Mouse (Mus musculus): ENCODE data around the gene Dffa. TPM values are rescaled to one million over a fixed set of nuclear protein-coding genes. Genes with fewer than 3 reads are reported as not detected.

Gene Dffa
- polyA plus RNA-seq (2015; fragmentation: Nextera tagmentation; extraction: Ambion mirVana) = 30.5 and 32.5 TPM in 2 replicates

DNA sequence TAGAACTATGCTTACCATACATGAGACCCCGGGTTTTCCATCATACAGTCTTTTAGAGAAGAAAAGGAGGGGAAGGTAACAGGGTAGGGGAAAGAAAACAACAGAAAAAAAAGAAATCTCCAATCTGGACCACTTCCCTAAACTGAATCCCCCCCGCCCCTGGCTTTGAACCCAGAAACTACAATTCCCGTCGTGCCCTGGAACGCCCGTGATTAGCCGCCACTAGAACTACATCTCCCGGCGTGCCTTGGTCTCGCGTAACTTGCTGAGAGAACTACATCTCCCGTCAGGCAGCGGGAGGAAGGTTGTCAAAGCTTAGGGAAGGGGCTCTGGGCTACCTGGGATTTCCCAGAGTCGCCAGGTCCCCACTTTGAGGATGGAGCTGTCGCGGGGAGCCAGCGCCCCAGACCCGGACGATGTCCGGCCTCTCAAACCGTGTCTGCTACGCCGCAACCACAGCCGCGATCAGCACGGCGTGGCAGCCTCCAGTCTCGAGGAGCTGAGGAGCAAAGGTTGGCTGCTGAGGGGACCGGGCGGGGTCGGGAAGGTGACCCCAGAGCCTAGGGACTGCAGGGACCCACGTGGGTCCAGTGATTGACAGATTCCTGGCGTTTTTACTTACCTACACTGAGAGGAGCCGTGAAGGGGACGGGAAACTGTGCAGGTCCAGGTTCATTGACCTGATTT is at the start of gene Dffa:
TSS of gene Dffa (plus strand) at position 272 of the 687 bp plus-strand sequence.
- peak within 1 kb of the TSS; percentile 94 for H3K4me2 ChIP-seq
- no peak within 1 kb of the TSS for H3K27ac ChIP-seq
- under 1% methylated on average over 35 of the region's 35 CpGs for WGBS

DNA sequence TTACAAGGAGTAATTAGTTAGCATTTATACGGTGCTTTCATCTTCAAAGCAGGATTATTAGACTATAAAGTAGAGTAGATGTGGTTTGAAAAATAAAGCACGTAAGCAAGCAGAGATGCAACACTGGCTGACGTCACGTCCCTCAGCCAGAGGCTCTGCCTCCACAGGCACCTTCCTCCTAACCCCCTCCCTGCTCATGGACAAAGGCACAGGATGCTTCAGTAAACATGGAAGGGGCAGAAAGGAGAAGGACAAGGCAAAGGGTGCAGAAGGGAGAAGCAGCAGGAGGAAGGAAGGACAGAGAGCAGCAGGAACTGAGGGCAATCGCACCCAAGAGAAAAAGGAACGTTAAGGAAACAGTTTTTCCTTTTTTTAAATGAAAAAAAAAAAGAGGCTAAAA is 48.1 kb upstream of the Dffa start:
- Histone ChIP-seq H3K9ac (no peak overlapping the region), H3K4me2 (no peak overlapping the region), H3K4me3 (no peak overlapping the region), H3K27me3 (peaks cover under 1% of the 10 kb centered on the region), H3K9me3 (no peaks in the 10 kb centered on the region), H3K27ac (no peak overlapping the region), H3K36me3 (no peaks in the 10 kb centered on the region), H3K4me1 (peaks cover 47% of the 10 kb centered on the region)
- 60% methylated on average over 6 of the region's 6 CpGs for WGBS
- ATAC-seq (ENCODE audit: insufficient number of reproducible peaks, insufficient read depth, low FRiP score, low TSS enrichment, low read depth) = no peak

More for the DNA sequence above, at the start of gene Dffa:
- no peaks in the 10 kb centered on the region for H3K27me3 ChIP-seq
- no peaks in the 10 kb centered on the region for H3K9me3 ChIP-seq
- ATAC-seq (ENCODE audit: insufficient number of reproducible peaks, insufficient read depth, low FRiP score, low TSS enrichment, low read depth) = peak; percentile 75
- peaks cover 24% of the 10 kb centered on the region for H3K36me3 ChIP-seq
- peak within 1 kb of the TSS; percentile 75 for H3K4me3 ChIP-seq
- peaks cover 8% of the 10 kb centered on the region for H3K4me1 ChIP-seq
- H3K9ac ChIP-seq = peak within 1 kb of the TSS; percentile 92

DNA sequence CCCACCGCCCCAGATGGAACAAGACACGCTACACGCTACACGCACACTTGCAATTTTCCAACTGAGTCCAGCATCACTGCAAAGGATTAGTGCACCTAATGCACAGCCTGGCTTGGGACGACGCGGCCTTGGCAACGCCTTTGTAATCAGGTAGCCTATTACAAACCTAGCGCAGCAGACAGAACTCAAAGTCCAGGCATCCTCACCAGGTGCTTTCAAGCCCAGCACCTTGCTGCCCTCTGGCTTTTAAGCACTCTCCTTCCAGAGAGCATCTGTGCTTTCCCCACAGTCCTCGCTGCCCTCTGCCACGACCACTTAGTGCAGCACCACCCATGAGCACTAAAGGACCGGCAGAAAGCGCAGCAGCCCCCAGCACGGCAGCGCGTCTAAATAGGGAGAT is 47.0 kb upstream of the Dffa start:
- no peaks in the 10 kb centered on the region for H3K36me3 ChIP-seq
- no peak for ATAC-seq (ENCODE audit: insufficient number of reproducible peaks, insufficient read depth, low FRiP score, low TSS enrichment, low read depth)
- peaks cover 53% of the 10 kb centered on the region for H3K4me1 ChIP-seq
- no peak overlapping the region for H3K4me3 ChIP-seq
- no peak overlapping the region; the same call in 1 of the 2 replicates for H3K27ac ChIP-seq
- H3K4me2 ChIP-seq = 0 out of 2 replicates have a peak overlapping the region, but pooled peaks have one; percentile 2
- 71% methylated on average over 16 of the region's 16 CpGs for WGBS
- H3K9ac ChIP-seq = 0 out of 2 replicates have a peak overlapping the region, but pooled peaks have one; percentile 27
- no peaks in the 10 kb centered on the region for H3K9me3 ChIP-seq
- H3K27me3 ChIP-seq = no peaks in the 10 kb centered on the region; the same call in 1 of the 2 replicates

DNA sequence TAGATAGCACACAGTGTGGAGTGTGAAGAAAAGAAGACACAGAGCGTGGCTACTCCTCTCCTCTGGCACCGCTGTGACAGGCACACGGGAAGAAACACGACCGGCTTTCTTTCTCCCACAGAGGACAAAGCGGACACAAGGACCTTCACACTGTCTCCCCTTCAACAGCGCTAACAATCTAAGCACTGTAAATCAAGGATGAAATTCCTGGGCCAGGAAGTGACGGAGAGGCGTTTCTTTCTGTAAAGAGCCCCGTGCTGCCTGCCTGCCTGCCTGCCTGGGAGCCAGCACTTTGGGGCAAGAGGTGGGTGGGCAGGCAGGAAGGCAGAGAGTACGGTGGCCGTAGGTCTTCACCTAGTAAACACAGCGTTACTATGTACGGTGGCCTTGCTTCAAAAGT is 46.5 kb upstream of the Dffa start:
- 0 out of 2 replicates have a peak overlapping the region, but pooled peaks have one; percentile 2 for H3K4me2 ChIP-seq
- H3K4me3 ChIP-seq = no peak overlapping the region
- 38% methylated on average over 14 of the region's 14 CpGs for WGBS
- H3K27me3 ChIP-seq = no peaks in the 10 kb centered on the region; the same call in 1 of the 2 replicates
- H3K9me3 ChIP-seq = no peaks in the 10 kb centered on the region
- peak overlapping the region; percentile 74; the same call in 1 of the 2 replicates for H3K27ac ChIP-seq
- ATAC-seq (ENCODE audit: insufficient number of reproducible peaks, insufficient read depth, low FRiP score, low TSS enrichment, low read depth) = no peak
- no peaks in the 10 kb centered on the region for H3K36me3 ChIP-seq
- peaks cover 55% of the 10 kb centered on the region for H3K4me1 ChIP-seq
- H3K9ac ChIP-seq = 0 out of 2 replicates have a peak overlapping the region, but pooled peaks have one; percentile 11

DNA sequence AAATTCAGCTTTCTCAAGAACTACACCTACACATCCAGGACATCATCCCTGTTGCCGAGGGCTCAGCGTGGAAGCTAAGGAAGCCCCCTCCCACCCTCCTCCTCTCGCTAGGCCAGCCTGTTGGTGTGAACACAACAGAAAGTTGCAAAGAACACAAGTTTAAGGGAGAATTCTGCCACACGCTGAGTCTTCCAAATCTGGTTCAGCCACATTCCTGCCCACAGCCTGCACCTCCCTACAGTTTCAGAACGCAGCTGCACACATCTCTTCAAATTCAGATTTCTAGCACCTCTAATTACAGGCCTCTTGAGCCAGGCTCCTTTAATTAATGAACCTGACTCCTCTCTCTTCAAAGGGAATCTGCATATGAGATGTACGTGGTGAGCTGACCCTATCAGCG is 45.6 kb upstream of the Dffa start:
- Histone ChIP-seq H3K4me1 (peaks cover 63% of the 10 kb centered on the region), H3K36me3 (no peaks in the 10 kb centered on the region), H3K4me3 (no peak overlapping the region), H3K9ac (0 out of 2 replicates have a peak overlapping the region, but pooled peaks have one; percentile 11), H3K4me2 (peak overlapping the region; percentile 21), H3K27me3 (no peaks in the 10 kb centered on the region; the same call in 1 of the 2 replicates), H3K27ac (peak overlapping the region; percentile 74), H3K9me3 (no peaks in the 10 kb centered on the region)
- 54% methylated on average over 7 of the region's 7 CpGs for WGBS
- ATAC-seq (ENCODE audit: insufficient number of reproducible peaks, insufficient read depth, low FRiP score, low TSS enrichment, low read depth) = no peak

DNA sequence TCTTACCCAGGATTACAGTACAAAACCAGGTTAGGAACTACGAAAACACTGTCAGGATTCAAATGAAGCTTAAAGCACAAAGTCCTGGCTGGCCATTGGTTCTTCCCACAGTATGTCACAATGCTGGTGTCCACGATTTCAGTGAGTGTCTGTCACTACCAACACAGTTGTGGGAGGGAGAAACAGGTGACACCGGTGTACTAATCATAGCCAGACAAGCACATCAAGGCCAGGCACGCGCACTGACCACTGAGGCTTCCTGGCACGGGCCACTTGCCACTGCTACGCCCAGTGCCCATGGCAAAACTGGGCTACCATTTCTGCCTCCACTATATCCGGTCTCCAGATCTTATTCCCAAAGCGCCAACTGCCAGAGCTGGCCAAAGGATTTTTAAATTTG is 44.2 kb upstream of the Dffa start:
- H3K4me2 ChIP-seq = no peak overlapping the region
- H3K27me3 ChIP-seq = no peaks in the 10 kb centered on the region; the same call in 1 of the 2 replicates
- no peak overlapping the region for H3K4me3 ChIP-seq
- peaks cover 60% of the 10 kb centered on the region for H3K4me1 ChIP-seq
- no peak overlapping the region for H3K9ac ChIP-seq
- no peaks in the 10 kb centered on the region for H3K9me3 ChIP-seq
- WGBS = 85% methylated on average over 9 of the region's 9 CpGs
- H3K27ac ChIP-seq = no peak overlapping the region
- no peaks in the 10 kb centered on the region for H3K36me3 ChIP-seq
- no peak for ATAC-seq (ENCODE audit: insufficient number of reproducible peaks, insufficient read depth, low FRiP score, low TSS enrichment, low read depth)

DNA sequence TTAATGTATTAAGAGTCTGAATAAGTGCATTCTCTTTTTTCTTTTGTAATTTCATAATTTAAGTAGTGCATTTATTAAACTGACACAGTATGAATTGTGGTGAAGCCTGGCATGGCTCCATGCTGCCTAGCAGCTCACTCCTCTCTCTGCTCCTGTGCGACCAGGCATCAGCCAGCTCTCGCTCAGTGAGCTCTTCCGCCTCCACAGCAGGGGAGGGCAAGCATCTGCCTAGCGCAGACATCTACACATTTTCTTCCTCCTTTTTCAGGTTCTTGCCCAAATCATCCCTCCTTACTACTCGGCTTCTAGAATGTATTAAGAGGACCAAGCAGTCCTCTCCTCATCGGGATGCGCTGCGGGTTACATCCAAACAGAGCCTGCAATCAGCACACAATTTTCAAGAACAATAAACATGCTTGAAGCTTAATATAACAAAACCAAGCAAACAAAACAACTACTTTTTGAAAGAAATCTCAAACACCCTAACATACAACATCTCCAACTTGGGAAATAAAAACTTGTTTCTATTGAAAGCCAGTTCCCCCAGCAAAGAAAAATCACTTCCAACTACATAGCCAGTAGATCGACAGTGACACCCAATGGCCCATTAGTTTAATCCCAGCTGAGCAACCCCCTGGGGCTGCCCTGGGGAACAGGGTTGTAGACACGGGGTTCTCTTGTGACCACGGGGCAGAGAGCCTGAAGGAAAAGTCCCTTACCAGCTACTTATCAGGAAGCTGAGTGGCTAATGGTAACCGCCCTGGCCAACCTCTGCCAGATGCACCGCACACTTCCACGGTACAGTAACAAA is 43.1 kb upstream of the Dffa start:
- Histone ChIP-seq H3K4me1 (peaks cover 53% of the 10 kb centered on the region), H3K27me3 (no peaks in the 10 kb centered on the region; the same call in 1 of the 2 replicates), H3K4me3 (no peak overlapping the region), H3K27ac (no peak overlapping the region), H3K4me2 (no peak overlapping the region), H3K9me3 (no peaks in the 10 kb centered on the region), H3K9ac (no peak overlapping the region), H3K36me3 (no peaks in the 10 kb centered on the region)
- 42% methylated on average over 14 of the region's 14 CpGs for WGBS
- ATAC-seq (ENCODE audit: insufficient number of reproducible peaks, insufficient read depth, low FRiP score, low TSS enrichment, low read depth) = no peak

DNA sequence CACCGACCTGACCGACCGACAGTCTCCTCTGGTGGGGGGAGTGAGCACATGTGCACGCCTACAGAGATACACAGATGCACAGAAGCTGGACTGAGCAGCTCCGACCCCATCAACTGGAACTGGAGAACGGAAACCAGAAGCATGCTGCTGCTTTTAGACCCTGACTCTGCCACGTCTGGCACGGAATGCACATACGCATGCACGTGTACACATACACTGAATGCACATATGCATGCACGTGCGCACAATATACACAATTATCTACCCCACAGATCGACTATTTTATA is 42.6 kb upstream of the Dffa start:
- Histone ChIP-seq H3K27me3 (no peaks in the 10 kb centered on the region; the same call in 1 of the 2 replicates), H3K27ac (no peak overlapping the region; the same call in 1 of the 2 replicates), H3K9me3 (no peaks in the 10 kb centered on the region), H3K4me2 (no peak overlapping the region), H3K4me3 (no peak overlapping the region), H3K9ac (no peak overlapping the region), H3K36me3 (no peaks in the 10 kb centered on the region), H3K4me1 (peaks cover 57% of the 10 kb centered on the region)
- 58% methylated on average over 13 of the region's 13 CpGs for WGBS
- no peak for ATAC-seq (ENCODE audit: insufficient number of reproducible peaks, insufficient read depth, low FRiP score, low TSS enrichment, low read depth)

DNA sequence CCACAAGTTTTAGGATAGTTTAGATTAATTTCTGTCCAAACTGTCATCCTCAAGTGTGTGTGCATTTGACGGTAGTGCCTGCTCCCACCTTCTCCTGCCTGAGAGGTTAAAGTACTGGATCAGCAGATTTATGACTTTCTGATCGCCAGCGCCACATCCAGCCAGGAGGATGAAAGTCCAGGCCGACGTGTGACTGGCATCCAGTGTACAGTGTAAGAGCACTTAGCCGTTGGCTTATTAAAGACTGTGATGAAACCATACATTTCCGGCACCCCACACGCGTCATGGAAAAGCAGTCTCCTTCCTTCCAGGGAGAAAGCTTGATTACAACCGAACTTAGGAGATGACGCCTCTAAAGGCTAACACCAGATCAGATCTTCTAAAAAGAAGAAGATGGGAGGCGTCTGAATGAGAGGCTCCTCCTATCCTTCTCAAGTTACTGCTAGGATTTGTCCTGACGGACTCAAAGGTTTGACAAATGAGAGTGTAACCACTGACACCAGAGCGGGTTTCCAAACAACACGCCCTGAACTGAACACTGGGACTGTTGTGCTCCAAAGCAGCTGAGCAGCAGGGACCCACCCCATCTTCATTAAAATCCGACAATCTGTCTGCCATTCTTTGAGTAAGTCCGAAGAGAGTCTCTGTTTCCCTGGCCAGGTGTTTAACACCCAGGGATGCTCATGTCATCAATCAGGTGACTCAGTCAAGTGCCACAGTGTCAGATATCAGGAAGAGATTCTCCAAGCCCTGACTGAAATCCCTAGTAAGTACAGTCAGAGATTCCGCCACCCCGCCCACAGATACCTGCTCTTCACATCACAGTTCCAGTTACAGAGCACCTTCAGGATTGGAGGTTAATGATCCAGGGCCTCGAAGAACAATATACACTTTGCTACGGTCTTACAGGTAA is 41.3 kb upstream of the Dffa start:
- H3K9ac ChIP-seq = no peak overlapping the region
- H3K27ac ChIP-seq = 0 out of 2 replicates have a peak overlapping the region, but pooled peaks have one; percentile 16
- no peak overlapping the region for H3K4me2 ChIP-seq
- WGBS = 59% methylated on average over 21 of the region's 21 CpGs
- ATAC-seq (ENCODE audit: insufficient number of reproducible peaks, insufficient read depth, low FRiP score, low TSS enrichment, low read depth) = no peak
- no peaks in the 10 kb centered on the region; the same call in none of the 2 replicates for H3K27me3 ChIP-seq
- peaks cover 57% of the 10 kb centered on the region for H3K4me1 ChIP-seq
- H3K4me3 ChIP-seq = no peak overlapping the region
- peaks cover 8% of the 10 kb centered on the region; the same call in 1 of the 2 replicates for H3K36me3 ChIP-seq
- no peaks in the 10 kb centered on the region for H3K9me3 ChIP-seq

DNA sequence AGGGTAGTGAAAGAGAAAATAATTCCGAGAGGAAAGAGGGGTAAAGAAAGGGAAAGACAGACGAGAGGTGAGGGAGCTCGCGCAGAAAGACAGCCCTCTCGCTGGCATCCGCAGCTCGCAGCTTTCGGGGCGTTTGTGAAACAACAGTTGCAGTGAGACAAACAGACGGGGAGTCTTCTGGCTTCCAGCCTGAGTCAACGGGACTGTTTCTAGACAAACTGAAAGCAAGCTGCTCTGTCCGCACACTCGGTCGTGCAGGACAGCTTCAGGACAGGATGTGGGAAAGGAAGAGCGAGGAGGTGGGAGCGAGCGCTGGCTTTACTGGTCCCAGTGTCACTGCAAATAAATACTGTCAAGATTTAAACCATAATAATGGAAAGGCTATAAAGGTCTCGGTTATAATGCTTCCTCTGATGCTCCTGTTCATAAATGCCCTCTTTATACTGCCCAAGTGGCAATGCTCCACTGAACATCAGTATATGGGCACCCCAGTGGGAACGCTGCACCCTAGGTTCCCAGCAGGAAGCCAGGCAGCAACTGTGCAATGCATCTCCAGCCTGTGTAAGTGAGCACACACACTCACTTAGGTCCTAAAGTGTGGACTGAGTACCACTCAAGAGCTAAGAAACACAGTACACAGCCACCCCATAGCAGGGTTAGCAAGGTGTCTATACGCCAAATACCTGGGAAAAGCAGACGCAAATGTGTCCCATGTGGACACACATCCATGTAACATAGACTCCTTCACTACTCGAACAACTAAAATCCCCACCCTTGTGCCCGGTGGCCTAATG is 39.7 kb upstream of the Dffa start:
- 89% methylated on average over 23 of the region's 23 CpGs for WGBS
- Histone ChIP-seq H3K4me3 (no peak overlapping the region), H3K4me1 (peaks cover 43% of the 10 kb centered on the region), H3K4me2 (no peak overlapping the region), H3K27me3 (no peaks in the 10 kb centered on the region; the same call in 1 of the 2 replicates), H3K27ac (no peak overlapping the region), H3K9ac (no peak overlapping the region), H3K36me3 (peaks cover 13% of the 10 kb centered on the region; the same call in 1 of the 2 replicates), H3K9me3 (no peaks in the 10 kb centered on the region)
- ATAC-seq (ENCODE audit: insufficient number of reproducible peaks, insufficient read depth, low FRiP score, low TSS enrichment, low read depth) = no peak
